Mouse (Mus musculus): ENCODE results near the gene Gpr45.

Gpr45 gene

GRCm38 (mm10) chr1:43047811-43048210 is 95.1 kb downstream of the Gpr45 start:
- DNase-seq (ENCODE audit: low read depth), result no peak

GRCm38 (mm10) chr1:43051903-43052302 is 99.2 kb downstream of the Gpr45 start:
- no peak for DNase-seq (ENCODE audit: low read depth)

- peak; percentile 83 for DNase-seq (ENCODE audit: low read depth)
Observed at GRCm38 (mm10) chr1:43065615-43066310, 113.1 kb downstream of the Gpr45 start.

GRCm38 (mm10) chr1:43066573-43066972 is 113.9 kb downstream of the Gpr45 start:
- DNase-seq (ENCODE audit: low read depth), result no peak

- no peak for DNase-seq (ENCODE audit: low read depth)
Observed at GRCm38 (mm10) chr1:43067551-43067950, 114.9 kb downstream of the Gpr45 start.

GRCm38 (mm10) chr1:43070726-43071125 is 118.1 kb downstream of the Gpr45 start:
- no peak for DNase-seq (ENCODE audit: low read depth)

- DNase-seq (ENCODE audit: low read depth), result no peak
Observed at GRCm38 (mm10) chr1:43072028-43072427, 119.4 kb downstream of the Gpr45 start.

- no peak for DNase-seq (ENCODE audit: low read depth)
Observed at GRCm38 (mm10) chr1:43072561-43072960, 119.9 kb downstream of the Gpr45 start.

- no peak for DNase-seq (ENCODE audit: low read depth)
Observed at GRCm38 (mm10) chr1:43074791-43075190, 122.1 kb downstream of the Gpr45 start.

- DNase-seq (ENCODE audit: low read depth), result no peak
Observed at GRCm38 (mm10) chr1:43078124-43078523, 125.5 kb downstream of the Gpr45 start.

GRCm38 (mm10) chr1:43082946-43083345 is 130.3 kb downstream of the Gpr45 start:
- DNase-seq (ENCODE audit: low read depth), result no peak

Measured in NIH3T3 (cell line).